Mouse (Mus musculus) T-cell, adult 2 months (primary cell): ENCODE results near the gene Zswim9.

Experiments
- DNase-seq: peaks from one replicate; pipeline ENCODE4 v3.0.0; 2022; ENCODE audit warnings: low spot score

The Zswim9 gene

GRCm38 (mm10) chr7:13268749-13269260, 9.7 kb downstream of the Zswim9 start:
- DNase-seq: no peak

GRCm38 (mm10) chr7:13264396-13264795, 14.1 kb downstream of the Zswim9 start:
- DNase-seq: no peak

- DNase-seq: no peak
Measured at GRCm38 (mm10) chr7:13263851-13264250, 14.7 kb downstream of the Zswim9 start.

GRCm38 (mm10) chr7:13260746-13261700, 17.5 kb downstream of the Zswim9 start:
- no peak for DNase-seq

- DNase-seq: no peak
Measured at GRCm38 (mm10) chr7:13212720-13213119, 65.8 kb downstream of the Zswim9 start, which contains the start of gene Vmn1r89. Gene Vmn1r89 (plus strand): TSS chr7:13213020.
